Mouse (Mus musculus) kidney, postnatal 14 days (tissue): ENCODE measurements around the gene Suclg1.
A peak's percentile ranks its signal among the peaks of the same experiment; 100 is the strongest.

Source experiments
- DNase-seq: peaks from one replicate; pipeline ENCODE4 v3.0.0; 2022; ENCODE audit warnings: mixed read lengths

The Suclg1 gene

GRCm38 (mm10) chr6:73248237-73249048 is at the start of gene Suclg1:
Gene Suclg1, plus strand, starts transcription at chr6:73248382.
- DNase-seq = peak; percentile 91

- DNase-seq = no peak
These were observed 44.5 kb upstream of the Suclg1 start for GRCm38 (mm10) chr6:73203724-73204123.

- DNase-seq = no peak
These were observed 43.2 kb upstream of the Suclg1 start for GRCm38 (mm10) chr6:73204937-73205336.

- no peak for DNase-seq
These were observed 38.6 kb upstream of the Suclg1 start for GRCm38 (mm10) chr6:73209598-73209997.

- no peak for DNase-seq
These were observed 37.7 kb upstream of the Suclg1 start for GRCm38 (mm10) chr6:73210445-73210972.

GRCm38 (mm10) chr6:73211036-73211435 is 37.1 kb upstream of the Suclg1 start:
- no peak for DNase-seq

- no peak for DNase-seq
These were observed 36.6 kb upstream of the Suclg1 start for GRCm38 (mm10) chr6:73211602-73212001.

- DNase-seq = peak; percentile 95
These were observed 26.8 kb upstream of the Suclg1 start, which contains the start of gene Dnah6 for GRCm38 (mm10) chr6:73221189-73221957. Gene Dnah6, minus strand, starts transcription at chr6:73221651.

GRCm38 (mm10) chr6:73221958-73222735 is 26.0 kb upstream of the Suclg1 start:
- DNase-seq = peak; percentile 29

- DNase-seq = peak; percentile 96
These were observed 25.2 kb upstream of the Suclg1 start for GRCm38 (mm10) chr6:73222841-73223526.

- DNase-seq = peak; percentile 48
These were observed 20.6 kb upstream of the Suclg1 start for GRCm38 (mm10) chr6:73227376-73228158.

- no peak for DNase-seq
These were observed 19.8 kb upstream of the Suclg1 start for GRCm38 (mm10) chr6:73228408-73228807.

GRCm38 (mm10) chr6:73228881-73229280 is 19.3 kb upstream of the Suclg1 start:
- DNase-seq = no peak

- peak; percentile 87 for DNase-seq
These were observed 16.0 kb upstream of the Suclg1 start for GRCm38 (mm10) chr6:73232152-73232584.

- DNase-seq = no peak
These were observed 14.9 kb upstream of the Suclg1 start for GRCm38 (mm10) chr6:73233202-73233726.

- peak; percentile 36 for DNase-seq
These were observed 13.8 kb upstream of the Suclg1 start for GRCm38 (mm10) chr6:73234302-73234900.

- DNase-seq = peak; percentile 0
These were observed 12.5 kb upstream of the Suclg1 start for GRCm38 (mm10) chr6:73235650-73236049.

GRCm38 (mm10) chr6:73246821-73247220 is 1.4 kb upstream of the Suclg1 start:
- no peak for DNase-seq

- DNase-seq = peak; percentile 36
These were observed 730 bp upstream of the Suclg1 start for GRCm38 (mm10) chr6:73247452-73247851.

GRCm38 (mm10) chr6:73249049-73249422 is 854 bp downstream of the Suclg1 start:
- peak; percentile 60 for DNase-seq

GRCm38 (mm10) chr6:73249851-73250250 is 1.7 kb downstream of the Suclg1 start:
- DNase-seq = no peak
